Mouse (Mus musculus) cerebellum, adult 2 months (tissue): ENCODE measurements around the gene Zfp473.

Experiments
- CTCF ChIP-seq: fragments of 200-500 bp; IDR thresholded peaks from 2 replicates; pipeline ENCODE4 v1.5.1; 2011; ENCODE audit warnings: low read depth, mild to moderate bottlenecking, control low read depth, low read length, moderate library complexity, borderline replicate concordance; ENCODE audit not compliant: insufficient read depth
- POLR2A ChIP-seq: fragments of 200-500 bp; IDR thresholded peaks from 2 replicates; pipeline ENCODE4 v1.6.1; 2011; ENCODE audit warnings: low read length, control low read depth, borderline replicate concordance; ENCODE audit not compliant: insufficient read depth

DNA sequence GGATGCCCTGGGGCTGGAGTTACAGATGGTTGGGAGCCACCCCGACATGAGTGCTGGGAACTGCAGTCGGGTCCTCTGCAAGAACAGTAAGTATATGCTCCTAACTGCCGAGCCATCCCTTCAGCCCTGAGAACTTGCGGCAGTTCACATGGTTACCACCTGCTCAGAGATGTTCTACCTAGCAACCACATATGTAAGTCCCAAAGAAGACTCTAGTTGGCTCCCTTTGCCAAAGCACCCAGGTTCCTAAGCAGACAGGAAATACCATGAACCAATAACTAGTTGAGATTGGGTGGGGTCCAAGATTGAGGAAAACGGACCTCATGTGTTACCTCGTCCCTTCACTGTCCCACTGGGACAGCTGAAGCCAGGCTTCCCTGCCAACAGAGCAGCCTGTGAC lies 24.5 kb downstream of the Zfp473 start:
- no peak for TF ChIP-seq CTCF
- no peak for TF ChIP-seq POLR2A
